Mouse (Mus musculus): ENCODE measurements around the gene Atg16l2.

Atg16l2 gene

GRCm38 (mm10) chr7:101321218-101321827 lies 19.3 kb upstream of the Atg16l2 start:
- DNase-seq (ENCODE audit: low read depth, low spot score) = no peak

GRCm38 (mm10) chr7:101320399-101321217 lies 18.6 kb upstream of the Atg16l2 start:
- DNase-seq (ENCODE audit: low read depth, low spot score) = no peak

- DNase-seq (ENCODE audit: low read depth, low spot score) = no peak
These were observed 17.7 kb upstream of the Atg16l2 start for GRCm38 (mm10) chr7:101319796-101320195.

- DNase-seq (ENCODE audit: low read depth, low spot score) = no peak
These were observed 16.8 kb upstream of the Atg16l2 start for GRCm38 (mm10) chr7:101318848-101319247.

GRCm38 (mm10) chr7:101317014-101317413 lies 15.0 kb upstream of the Atg16l2 start, which contains the start of gene Stard10:
TSS of gene Stard10 (plus strand) at chr7:101317086.
- no peak for DNase-seq (ENCODE audit: low read depth, low spot score)

GRCm38 (mm10) chr7:101316591-101317001 lies 14.5 kb upstream of the Atg16l2 start:
- DNase-seq (ENCODE audit: low read depth, low spot score) = no peak

- DNase-seq (ENCODE audit: low read depth, low spot score) = no peak
These were observed 13.6 kb upstream of the Atg16l2 start for GRCm38 (mm10) chr7:101315699-101316098.

GRCm38 (mm10) chr7:101314396-101314795 lies 12.3 kb upstream of the Atg16l2 start:
- no peak for DNase-seq (ENCODE audit: low read depth, low spot score)

- no peak for DNase-seq (ENCODE audit: low read depth, low spot score)
These were observed 11.0 kb upstream of the Atg16l2 start for GRCm38 (mm10) chr7:101313033-101313432.

- DNase-seq (ENCODE audit: low read depth, low spot score) = no peak
These were observed 9.0 kb upstream of the Atg16l2 start for GRCm38 (mm10) chr7:101311061-101311460.

GRCm38 (mm10) chr7:101310327-101311028 lies 8.4 kb upstream of the Atg16l2 start:
- peak; percentile 92 for DNase-seq (ENCODE audit: low read depth, low spot score)

GRCm38 (mm10) chr7:101309985-101310326 lies 7.9 kb upstream of the Atg16l2 start:
- DNase-seq (ENCODE audit: low read depth, low spot score) = no peak

- DNase-seq (ENCODE audit: low read depth, low spot score) = no peak
These were observed 4.8 kb upstream of the Atg16l2 start for GRCm38 (mm10) chr7:101306841-101307240.

- DNase-seq (ENCODE audit: low read depth, low spot score) = no peak
These were observed 640 bp upstream of the Atg16l2 start for GRCm38 (mm10) chr7:101302691-101303090.

- DNase-seq (ENCODE audit: low read depth, low spot score) = no peak
These were observed 630 bp downstream of the Atg16l2 start for GRCm38 (mm10) chr7:101301361-101301880.

GRCm38 (mm10) chr7:101298375-101298774 lies 3.7 kb downstream of the Atg16l2 start:
- no peak for DNase-seq (ENCODE audit: low read depth, low spot score)

- DNase-seq (ENCODE audit: low read depth, low spot score) = no peak
These were observed 5.0 kb downstream of the Atg16l2 start for GRCm38 (mm10) chr7:101297023-101297405.

GRCm38 (mm10) chr7:101296252-101297022 lies 5.6 kb downstream of the Atg16l2 start:
- no peak for DNase-seq (ENCODE audit: low read depth, low spot score)

GRCm38 (mm10) chr7:101295438-101295837 lies 6.6 kb downstream of the Atg16l2 start:
- DNase-seq (ENCODE audit: low read depth, low spot score) = no peak

- no peak for DNase-seq (ENCODE audit: low read depth, low spot score)
These were observed 8.4 kb downstream of the Atg16l2 start for GRCm38 (mm10) chr7:101293611-101294010.

- DNase-seq (ENCODE audit: low read depth, low spot score) = no peak
These were observed 8.9 kb downstream of the Atg16l2 start for GRCm38 (mm10) chr7:101293138-101293537.
